Mouse (Mus musculus): ENCODE results near the gene Lrtm1.

The Lrtm1 gene

GRCm38 (mm10) chr14:29030519-29030918 lies 12.5 kb downstream of the Lrtm1 start:
- in situ Hi-C loops (cut with MboI; ENCODE audit: unreplicated experiment in 2 of 2), result no loop called here

- in situ Hi-C loops (cut with MboI; ENCODE audit: unreplicated experiment in 2 of 2), result no loop called here
Measured at GRCm38 (mm10) chr14:29031858-29032395, 13.9 kb downstream of the Lrtm1 start.

GRCm38 (mm10) chr14:29038246-29038645 lies 20.2 kb downstream of the Lrtm1 start:
- in situ Hi-C loops (cut with MboI; ENCODE audit: unreplicated experiment in 2 of 2), result no loop called here

GRCm38 (mm10) chr14:29040606-29041364 lies 22.8 kb downstream of the Lrtm1 start:
- in situ Hi-C loops (cut with MboI; ENCODE audit: unreplicated experiment in 2 of 2), result no loop called here

GRCm38 (mm10) chr14:29041498-29041897 lies 23.5 kb downstream of the Lrtm1 start:
- in situ Hi-C loops (cut with MboI; ENCODE audit: unreplicated experiment in 2 of 2), result no loop called here

GRCm38 (mm10) chr14:29042355-29042754 lies 24.3 kb downstream of the Lrtm1 start:
- in situ Hi-C loops (cut with MboI; ENCODE audit: unreplicated experiment in 2 of 2), result no loop called here

- in situ Hi-C loops (cut with MboI; ENCODE audit: unreplicated experiment in 2 of 2), result no loop called here
Measured at GRCm38 (mm10) chr14:29051951-29052835, 34.2 kb downstream of the Lrtm1 start.

GRCm38 (mm10) chr14:29060679-29061078 lies 42.7 kb downstream of the Lrtm1 start:
- in situ Hi-C loops (cut with MboI; ENCODE audit: unreplicated experiment in 2 of 2), result no loop called here

GRCm38 (mm10) chr14:29061491-29061890 lies 43.5 kb downstream of the Lrtm1 start:
- in situ Hi-C loops (cut with MboI; ENCODE audit: unreplicated experiment in 2 of 2), result no loop called here

GRCm38 (mm10) chr14:29062676-29063075 lies 44.7 kb downstream of the Lrtm1 start:
- in situ Hi-C loops (cut with MboI; ENCODE audit: unreplicated experiment in 2 of 2), result no loop called here

GRCm38 (mm10) chr14:29073747-29074146 lies 55.7 kb downstream of the Lrtm1 start:
- in situ Hi-C loops (cut with MboI; ENCODE audit: unreplicated experiment in 2 of 2), result no loop called here

GRCm38 (mm10) chr14:29077418-29077817 lies 59.4 kb downstream of the Lrtm1 start:
- in situ Hi-C loops (cut with MboI; ENCODE audit: unreplicated experiment in 2 of 2), result no loop called here

- in situ Hi-C loops (cut with MboI; ENCODE audit: unreplicated experiment in 2 of 2), result no loop called here
Measured at GRCm38 (mm10) chr14:29080228-29080627, 62.2 kb downstream of the Lrtm1 start.

GRCm38 (mm10) chr14:29080630-29081029 lies 62.6 kb downstream of the Lrtm1 start:
- in situ Hi-C loops (cut with MboI; ENCODE audit: unreplicated experiment in 2 of 2), result no loop called here

GRCm38 (mm10) chr14:29082171-29082570 lies 64.2 kb downstream of the Lrtm1 start:
- in situ Hi-C loops (cut with MboI; ENCODE audit: unreplicated experiment in 2 of 2), result no loop called here

Data from v-Abl transformed pro-B cells (cell line).